24 mouse cellular contexts compared by ENCODE assay signal in the genomic region with DNA sequence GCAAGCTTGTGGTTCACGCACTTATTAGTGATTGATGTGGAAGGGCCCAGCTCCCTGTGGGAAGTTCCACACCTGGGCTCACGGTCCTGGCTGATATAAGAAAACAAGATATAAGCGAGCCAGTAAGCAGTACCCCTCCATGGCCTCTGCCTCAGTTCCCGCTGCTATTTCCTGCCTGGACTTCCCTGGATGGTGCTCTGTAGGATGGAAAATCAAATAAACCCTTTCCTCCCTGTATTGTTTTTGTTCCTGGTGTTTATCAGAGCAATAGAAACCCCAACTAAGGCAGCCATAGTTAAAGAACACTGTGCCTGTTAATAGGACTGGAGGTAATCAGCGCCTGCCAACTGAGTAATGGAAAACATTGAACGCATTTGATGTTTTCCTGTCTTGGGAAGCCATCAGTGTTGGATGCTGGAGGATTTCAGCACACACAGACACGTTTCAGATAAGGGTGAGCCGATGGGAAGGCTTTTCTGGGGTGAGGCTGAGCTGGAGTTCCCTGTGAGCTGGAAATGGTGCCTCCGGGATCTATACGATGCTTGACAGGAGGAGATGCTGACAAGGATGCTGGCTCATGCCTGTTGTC.
"Had no signal": no experiment of that assay in that cellular context is flagged by ENCODE, and none has a peak within 500 bp of the region (broad histone marks: within the 10 kb centered on the region; RNA-seq: fewer than 3 reads in every experiment).

No protein-coding gene starts in this region.

- H3K9ac ChIP-seq: limb, embryonic 13.5 days; liver, embryonic 12.5 days; liver, embryonic 15.5 days; lung, embryonic 15.5 days; neural tube, embryonic 12.5 days; neural tube, embryonic 15.5 days had no signal

- DNase-seq: kidney, postnatal 25 days; layer of hippocampus, adult 9-11 months; liver; lung, adult 18-20 months; lung, postnatal 10 days; lung, postnatal 36 days; midbrain, embryonic 14.5 days; right cerebral cortex, adult 18-20 months; right cerebral cortex, postnatal 14 days; right cerebral cortex, postnatal 4 days; thymus, adult 2 months; thymus, postnatal 14 days; thymus, postnatal 4 days had no signal

- H3K4me3 ChIP-seq: layer of hippocampus, adult 2 months; limb, embryonic 10.5 days; limb, embryonic 13.5 days; liver, embryonic 12.5 days; liver, embryonic 15.5 days; lung, embryonic 15.5 days; megakaryocyte, embryonic 14.5 days; midbrain, embryonic 10.5 days; neural tube, embryonic 12.5 days; neural tube, embryonic 15.5 days had no signal

- H3K36me3 ChIP-seq: liver, embryonic 15.5 days had no signal

- H3K4me2 ChIP-seq: limb, embryonic 13.5 days; liver, embryonic 12.5 days; liver, embryonic 15.5 days; lung, embryonic 15.5 days; neural tube, embryonic 12.5 days; neural tube, embryonic 15.5 days had no signal

- ATAC-seq: liver, embryonic 12.5 days had no signal

- H3K27me3 ChIP-seq: limb, embryonic 13.5 days; lung, embryonic 15.5 days; neural tube, embryonic 12.5 days; neural tube, embryonic 15.5 days had no signal

- H3K27ac ChIP-seq: limb, embryonic 10.5 days; limb, embryonic 13.5 days; liver, embryonic 12.5 days; liver, embryonic 15.5 days; lung, embryonic 15.5 days; midbrain, embryonic 10.5 days; neural tube, embryonic 12.5 days; neural tube, embryonic 15.5 days; stomach, postnatal 0 days had no signal

- H3K9me3 ChIP-seq: limb, embryonic 10.5 days; limb, embryonic 13.5 days; liver, embryonic 12.5 days; liver, embryonic 15.5 days; lung, embryonic 15.5 days; midbrain, embryonic 10.5 days; neural tube, embryonic 12.5 days; neural tube, embryonic 15.5 days had no signal
